Mouse (Mus musculus) thymus, postnatal 14 days (tissue): ENCODE data around the gene Glrx.
"Not testable (repeated sequence)": the region's sequence is repeated elsewhere in the genome, so short reads cannot be mapped to it uniquely, and the experiment has no call there.

Experiments used
- DNase-seq: peaks from one replicate; pipeline ENCODE4 v3.0.0; 2021

Gene Glrx

GRCm38 (mm10) chr13:75839719-75840481 is at the start of gene Glrx:
Gene Glrx (plus strand): TSS chr13:75839868.
- DNase-seq, result peak; percentile 34

- DNase-seq, result no peak
These were observed 49.0 kb upstream of the Glrx start for GRCm38 (mm10) chr13:75790550-75791205.

GRCm38 (mm10) chr13:75793863-75794629 is 45.6 kb upstream of the Glrx start:
- DNase-seq, result no peak

- DNase-seq, result peak; percentile 92
These were observed 42.1 kb upstream of the Glrx start for GRCm38 (mm10) chr13:75797369-75798141.

GRCm38 (mm10) chr13:75798413-75799302 is 41.0 kb upstream of the Glrx start:
- peak; percentile 4 for DNase-seq

- DNase-seq, result no peak
These were observed 40.2 kb upstream of the Glrx start for GRCm38 (mm10) chr13:75799421-75799820.

- DNase-seq, result no peak
These were observed 31.7 kb upstream of the Glrx start for GRCm38 (mm10) chr13:75807969-75808368.

- DNase-seq, result no peak
These were observed 29.7 kb upstream of the Glrx start for GRCm38 (mm10) chr13:75809957-75810356.

GRCm38 (mm10) chr13:75817183-75817582 is 22.5 kb upstream of the Glrx start:
- no peak for DNase-seq

GRCm38 (mm10) chr13:75818486-75818885 is 21.2 kb upstream of the Glrx start:
- no peak for DNase-seq

GRCm38 (mm10) chr13:75818945-75819706 is 20.5 kb upstream of the Glrx start:
- DNase-seq, result no peak

GRCm38 (mm10) chr13:75819898-75820297 is 19.8 kb upstream of the Glrx start:
- no peak for DNase-seq

GRCm38 (mm10) chr13:75822366-75822765 is 17.3 kb upstream of the Glrx start:
- DNase-seq, result not testable (repeated sequence)

- no peak for DNase-seq
These were observed 16.5 kb upstream of the Glrx start for GRCm38 (mm10) chr13:75823201-75823600.

- DNase-seq, result no peak
These were observed 14.9 kb upstream of the Glrx start for GRCm38 (mm10) chr13:75824611-75825319.

- no peak for DNase-seq
These were observed 14.3 kb upstream of the Glrx start for GRCm38 (mm10) chr13:75825388-75825787.

- DNase-seq, result no peak
These were observed 9.0 kb upstream of the Glrx start for GRCm38 (mm10) chr13:75830708-75831107.

GRCm38 (mm10) chr13:75831710-75832109 is 8.0 kb upstream of the Glrx start:
- DNase-seq, result no peak

- no peak for DNase-seq
These were observed 7.0 kb upstream of the Glrx start for GRCm38 (mm10) chr13:75832697-75833096.

- no peak for DNase-seq
These were observed 6.2 kb upstream of the Glrx start for GRCm38 (mm10) chr13:75833499-75833898.
